9 mouse cellular contexts compared by ENCODE assay signal in the genomic region with DNA sequence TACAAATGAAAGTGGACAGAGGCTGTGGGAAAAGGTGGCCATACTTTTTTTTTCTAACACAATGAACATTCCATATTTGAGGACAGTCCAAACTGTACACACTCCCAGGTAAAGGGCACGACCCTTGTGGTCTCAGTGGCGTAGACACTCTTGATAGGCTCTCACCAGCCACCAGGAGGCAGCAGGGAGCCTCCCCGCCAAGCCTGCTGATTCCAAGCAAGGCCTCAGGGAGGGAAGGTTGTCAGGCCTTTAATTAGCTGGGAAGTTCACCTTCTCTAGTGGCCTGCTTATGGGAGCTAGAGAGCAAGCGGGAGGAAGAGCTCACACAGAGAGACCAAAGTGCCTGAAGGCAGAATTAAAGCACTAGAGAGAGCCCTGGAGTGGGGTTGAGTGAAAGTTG.
DNase-seq lines count a peak whose midpoint lies in the region; ATAC-seq and TF ChIP-seq lines count a peak whose summit lies in the region.
"Had no signal": no experiment of that assay in that cellular context is flagged by ENCODE, and none has a peak within 500 bp of the region (broad histone marks: within the 10 kb centered on the region; RNA-seq: fewer than 3 reads in every experiment).

No protein-coding gene starts in this region.

- peak; percentile 41 for DNase-seq in forebrain, embryonic 10.5 days (ENCODE audit: extremely low spot score, low spot score)
- DNase-seq in liver, embryonic 14.5 days (ENCODE audit: low read depth in 3 of 3, low spot score in 3 of 3) = no peak
- no peak for DNase-seq in liver, embryonic 11.5 days (ENCODE audit: low spot score)
- DNase-seq in retina, embryonic 14.5 days (ENCODE audit: low spot score) = peak; percentile 77
- no peak for DNase-seq in spleen, adult 12 weeks (ENCODE audit: low spot score)
- no peak for DNase-seq in left cerebral cortex, adult 9 months (ENCODE audit: low spot score in 2 of 2)

- no peak for TF ChIP-seq EP300 in liver, embryonic 14.5 days (IDR thresholded peaks at IDR 0.05; ENCODE audit: low read depth)

- H3K9ac ChIP-seq in forebrain, embryonic 16.5 days (replicated peaks; ENCODE audit: low read depth, low read length) = no peak overlapping the region
- H3K9ac ChIP-seq in liver, embryonic 14.5 days (replicated peaks) = no peak overlapping the region
- no peak overlapping the region for H3K9ac ChIP-seq in liver, embryonic 11.5 days (ENCODE audit: low read depth, low read length)
- H3K9ac ChIP-seq: liver, embryonic 15.5 days had no signal

- no peak for ATAC-seq in forebrain, embryonic 16.5 days
- no peak for ATAC-seq in liver, embryonic 14.5 days (ENCODE audit: insufficient read depth)
- no peak for ATAC-seq in liver, embryonic 11.5 days (replicated peaks; ENCODE audit: low FRiP score)

- TF ChIP-seq POLR2A in bone marrow, adult 2 months (IDR thresholded peaks at IDR 0.05; ENCODE audit: borderline replicate concordance, control insufficient read depth, low read depth, low read length) = no peak

- H3K4me2 ChIP-seq in forebrain, embryonic 16.5 days (ENCODE audit: low read length) = no peak overlapping the region
- no peak overlapping the region for H3K4me2 ChIP-seq in liver, embryonic 14.5 days (ENCODE audit: low read depth)
- H3K4me2 ChIP-seq in liver, embryonic 11.5 days = no peak overlapping the region
- H3K4me2 ChIP-seq: liver, embryonic 15.5 days had no signal

- no peaks in the 10 kb centered on the region for H3K9me3 ChIP-seq in forebrain, embryonic 10.5 days
- H3K9me3 ChIP-seq in forebrain, embryonic 16.5 days (ENCODE audit: control insufficient read depth, low read length) = no peaks in the 10 kb centered on the region
- no peaks in the 10 kb centered on the region for H3K9me3 ChIP-seq in liver, embryonic 14.5 days (ENCODE audit: control insufficient read depth, low read length)
- no peaks in the 10 kb centered on the region for H3K9me3 ChIP-seq in liver, embryonic 11.5 days (ENCODE audit: control insufficient read depth, low read length)
- H3K9me3 ChIP-seq: liver, embryonic 15.5 days had no signal

- peak overlapping the region; percentile 62 for H3K27ac ChIP-seq in forebrain, embryonic 10.5 days
- H3K27ac ChIP-seq in forebrain, embryonic 16.5 days (ENCODE audit: low read length) = no peak overlapping the region
- no peak overlapping the region for H3K27ac ChIP-seq in liver, embryonic 14.5 days
- no peak overlapping the region for H3K27ac ChIP-seq in liver, embryonic 11.5 days (ENCODE audit: low read depth, low read length)
- no peak overlapping the region for H3K27ac ChIP-seq in bone marrow, adult 2 months (ENCODE audit: control insufficient read depth, insufficient read depth, low read depth, low read length, poor library complexity)
- H3K27ac ChIP-seq: liver, embryonic 15.5 days had no signal

- peak; percentile 66 for TF ChIP-seq CTCF in liver, embryonic 14.5 days (IDR thresholded peaks at IDR 0.05; ENCODE audit: low read depth)
- TF ChIP-seq CTCF in bone marrow, adult 2 months (IDR thresholded peaks at IDR 0.05; ENCODE audit: control insufficient read depth, insufficient read depth, low read length) = peak; percentile 42

- H3K4me1 ChIP-seq in forebrain, embryonic 10.5 days = peaks cover 36% of the 10 kb centered on the region
- H3K4me1 ChIP-seq in forebrain, embryonic 16.5 days (replicated peaks; ENCODE audit: control insufficient read depth, insufficient read depth, low read length) = peaks cover 9% of the 10 kb centered on the region
- no peaks in the 10 kb centered on the region for H3K4me1 ChIP-seq in liver, embryonic 14.5 days (replicated peaks; ENCODE audit: control insufficient read depth in 2 of 2, insufficient read depth in 2 of 2, low read length in 1 of 2)
- H3K4me1 ChIP-seq in liver, embryonic 11.5 days (replicated peaks; ENCODE audit: control insufficient read depth, insufficient read depth, low read length) = no peaks in the 10 kb centered on the region
- no peaks in the 10 kb centered on the region; the same call in 1 of the 2 replicates for H3K4me1 ChIP-seq in bone marrow, adult 2 months (ENCODE audit: control insufficient read depth, insufficient read depth, low read length)
- H3K4me1 ChIP-seq: liver, embryonic 15.5 days had no signal

- H3K4me3 ChIP-seq in forebrain, embryonic 10.5 days = no peak overlapping the region
- no peak overlapping the region for H3K4me3 ChIP-seq in forebrain, embryonic 16.5 days (replicated peaks; ENCODE audit: low read length)
- H3K4me3 ChIP-seq in liver, embryonic 14.5 days (ENCODE audit: insufficient read depth in 1 of 2, low read depth in 2 of 2, low read length in 2 of 2) = no peak overlapping the region
- H3K4me3 ChIP-seq in liver, embryonic 11.5 days (ENCODE audit: low read depth, low read length) = no peak overlapping the region
- H3K4me3 ChIP-seq in bone marrow, adult 2 months (replicated peaks; ENCODE audit: control insufficient read depth, low read depth, low read length) = no peak overlapping the region
- H3K4me3 ChIP-seq: liver, embryonic 15.5 days had no signal

- H3K27me3 ChIP-seq in forebrain, embryonic 10.5 days (ENCODE audit: poor library complexity, severe bottlenecking) = peaks cover 14% of the 10 kb centered on the region
- H3K27me3 ChIP-seq in forebrain, embryonic 16.5 days (replicated peaks; ENCODE audit: control insufficient read depth, insufficient read depth, low read length) = no peaks in the 10 kb centered on the region
- H3K27me3 ChIP-seq in liver, embryonic 14.5 days (ENCODE audit: control insufficient read depth, insufficient read depth, low read length) = no peaks in the 10 kb centered on the region
- no peaks in the 10 kb centered on the region for H3K27me3 ChIP-seq in liver, embryonic 11.5 days (replicated peaks; ENCODE audit: control insufficient read depth, insufficient read depth, low read length)
- H3K27me3 ChIP-seq: liver, embryonic 15.5 days had no signal

- no peaks in the 10 kb centered on the region for H3K36me3 ChIP-seq in forebrain, embryonic 10.5 days (replicated peaks)
- H3K36me3 ChIP-seq in forebrain, embryonic 16.5 days (ENCODE audit: control insufficient read depth, insufficient read depth) = no peaks in the 10 kb centered on the region
- H3K36me3 ChIP-seq in liver, embryonic 14.5 days (replicated peaks; ENCODE audit: control insufficient read depth, insufficient read depth, low read depth) = no peaks in the 10 kb centered on the region
- no peaks in the 10 kb centered on the region for H3K36me3 ChIP-seq in liver, embryonic 11.5 days (ENCODE audit: control insufficient read depth, insufficient read depth, low read length)
- H3K36me3 ChIP-seq: liver, embryonic 15.5 days had no signal

- whole genome bisulfite sequencing in forebrain, embryonic 10.5 days = 36% methylated on average over 4 of the region's 4 CpGs
- WGBS in forebrain, embryonic 16.5 days = 42% methylated on average over 4 of the region's 4 CpGs
- WGBS in liver, embryonic 14.5 days (ENCODE audit: insufficient replicate concordance) = 40% methylated on average over 4 of the region's 4 CpGs
- WGBS in liver, embryonic 11.5 days = 47% methylated on average over 4 of the region's 4 CpGs
- WGBS in bone marrow, adult 2 months = 55% methylated on average over 4 of the region's 4 CpGs

Comparison
In these comparisons a context has a peak if more than half of its experiments do, and no peak if none do; other contexts are left out.
1. DNase-seq: peak in forebrain, embryonic 10.5 days (single experiment) and retina, embryonic 14.5 days (single experiment); none in liver, embryonic 14.5 days (0 of 3), liver, embryonic 11.5 days (single experiment), spleen, adult 12 weeks (single experiment) and left cerebral cortex, adult 9 months (0 of 2).